Mouse (Mus musculus): Measurements from ENCODE around the gene Mgll. TPM values are rescaled to one million over a fixed set of nuclear protein-coding genes. Genes with fewer than 3 reads are reported as not detected.

The Mgll gene
- polyA plus RNA-seq, 1 experiment, result 30.5 TPM

GRCm38 (mm10) chr6:88715966-88716365 lies 8.2 kb upstream of the Mgll start:
- WGBS, result 75% methylated on average over 5 of the region's 5 CpGs
- no peak for DNase-seq (ENCODE audit: low read depth, low spot score)

DNA sequence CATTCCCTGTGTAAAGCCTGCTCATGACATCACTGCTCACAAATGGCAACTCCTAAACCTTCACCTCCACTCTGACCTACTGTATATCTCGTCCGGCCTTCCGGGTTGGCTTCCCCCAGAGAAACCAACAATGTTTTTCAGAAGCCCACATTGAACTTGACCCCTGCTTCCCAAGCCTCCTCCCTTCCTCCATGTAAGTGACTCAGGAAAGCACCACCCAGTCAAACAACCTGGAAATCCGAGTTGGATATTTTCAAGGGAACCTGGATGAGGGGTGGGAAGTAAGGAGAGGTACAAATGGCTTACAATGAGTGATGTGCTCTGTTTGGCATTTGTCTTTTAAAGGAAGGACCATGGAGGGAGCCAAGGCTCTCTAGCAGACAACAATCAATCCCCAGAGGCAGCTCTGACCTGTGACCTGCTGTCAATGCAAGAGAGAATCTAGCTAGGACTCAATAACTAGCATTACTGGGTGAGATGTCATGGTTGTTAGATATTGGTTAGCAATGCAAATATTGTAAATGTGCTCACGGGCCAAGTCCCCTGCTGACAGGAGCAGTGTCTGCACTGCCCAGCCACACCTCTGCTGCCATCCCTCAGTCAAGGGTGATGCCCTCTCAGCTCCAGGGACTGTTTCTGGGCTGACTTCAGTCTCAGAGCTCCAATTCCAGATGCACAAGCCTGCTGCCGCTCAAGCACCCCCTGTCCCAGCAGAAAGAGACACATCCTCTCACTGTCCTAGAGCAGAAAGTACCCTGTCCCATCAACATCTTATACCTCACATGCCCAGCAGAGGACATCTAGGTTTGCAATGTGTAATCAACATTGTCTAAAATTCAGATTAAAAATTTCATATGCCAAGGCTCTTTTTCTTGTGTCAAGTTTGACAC lies 6.8 kb upstream of the Mgll start:
- WGBS, result 47% methylated on average over 6 of the region's 6 CpGs
- no peak for DNase-seq (ENCODE audit: low read depth, low spot score)

GRCm38 (mm10) chr6:88718033-88718725 lies 6.0 kb upstream of the Mgll start:
- 78% methylated on average over 7 of the region's 7 CpGs for WGBS
- no peak for DNase-seq (ENCODE audit: low read depth, low spot score)

GRCm38 (mm10) chr6:88721059-88721458 lies 3.2 kb upstream of the Mgll start:
- DNase-seq (ENCODE audit: low read depth, low spot score), result no peak
- WGBS, result 16% methylated on average over 3 of the region's 3 CpGs

GRCm38 (mm10) chr6:88722906-88723305 lies 1.3 kb upstream of the Mgll start:
- WGBS, result 88% methylated on average over 2 of the region's 2 CpGs
- no peak for DNase-seq (ENCODE audit: low read depth, low spot score)

GRCm38 (mm10) chr6:88723806-88724312 lies 353 bp upstream of the Mgll start:
- DNase-seq (ENCODE audit: low read depth, low spot score), result no peak
- 32% methylated on average over 14 of the region's 14 CpGs for WGBS

GRCm38 (mm10) chr6:88725590-88725989 lies 1.4 kb downstream of the Mgll start:
- WGBS, result 62% methylated on average over 7 of the region's 7 CpGs
- DNase-seq (ENCODE audit: low read depth, low spot score), result no peak

GRCm38 (mm10) chr6:88726252-88727211 lies 2.3 kb downstream of the Mgll start:
- WGBS, result 47% methylated on average over 9 of the region's 9 CpGs
- DNase-seq (ENCODE audit: low read depth, low spot score), result no peak

GRCm38 (mm10) chr6:88727490-88727889 lies 3.3 kb downstream of the Mgll start:
- DNase-seq (ENCODE audit: low read depth, low spot score), result no peak
- WGBS, result 84% methylated on average over 5 of the region's 5 CpGs

- no peak for DNase-seq (ENCODE audit: low read depth, low spot score)
- 69% methylated on average over 7 of the region's 7 CpGs for WGBS
Measured at GRCm38 (mm10) chr6:88728054-88728453, 3.8 kb downstream of the Mgll start.

- WGBS, result 87% methylated on average over 5 of the region's 5 CpGs
Measured at GRCm38 (mm10) chr6:88728515-88728914, 4.3 kb downstream of the Mgll start.

DNA sequence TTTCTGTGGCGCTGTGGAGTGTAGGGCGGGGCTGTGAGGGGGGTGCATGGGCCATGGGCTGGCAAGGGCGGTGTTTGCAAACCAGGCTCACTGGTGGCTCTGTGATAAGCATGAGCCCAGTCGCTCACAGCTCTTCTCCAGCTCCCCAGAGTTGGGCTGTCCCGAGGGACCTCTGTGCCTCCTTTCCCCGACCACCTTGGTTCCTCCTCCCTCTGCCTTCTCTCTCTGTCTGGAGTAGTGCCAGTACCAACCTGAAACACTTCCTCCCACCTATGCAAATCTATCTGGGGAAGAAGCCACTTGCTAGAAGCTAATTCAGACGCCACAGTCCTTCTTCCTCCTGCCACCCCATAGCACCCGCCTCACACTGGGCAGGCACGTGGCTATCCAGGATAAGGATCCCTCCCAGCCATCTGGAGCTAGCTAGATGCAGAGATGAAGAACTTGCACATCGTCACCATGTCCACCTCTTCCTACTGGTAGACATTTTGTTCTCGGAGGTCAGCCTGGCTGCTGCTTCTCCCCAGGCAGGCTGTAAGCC lies 7.1 kb downstream of the Mgll start:
- WGBS, result 23% methylated on average over 11 of the region's 11 CpGs
- no peak for DNase-seq (ENCODE audit: low read depth, low spot score)

More at GRCm38 (mm10) chr6:88728515-88728914, 4.3 kb downstream of the Mgll start:
- no peak for DNase-seq (ENCODE audit: low read depth, low spot score)

DNA sequence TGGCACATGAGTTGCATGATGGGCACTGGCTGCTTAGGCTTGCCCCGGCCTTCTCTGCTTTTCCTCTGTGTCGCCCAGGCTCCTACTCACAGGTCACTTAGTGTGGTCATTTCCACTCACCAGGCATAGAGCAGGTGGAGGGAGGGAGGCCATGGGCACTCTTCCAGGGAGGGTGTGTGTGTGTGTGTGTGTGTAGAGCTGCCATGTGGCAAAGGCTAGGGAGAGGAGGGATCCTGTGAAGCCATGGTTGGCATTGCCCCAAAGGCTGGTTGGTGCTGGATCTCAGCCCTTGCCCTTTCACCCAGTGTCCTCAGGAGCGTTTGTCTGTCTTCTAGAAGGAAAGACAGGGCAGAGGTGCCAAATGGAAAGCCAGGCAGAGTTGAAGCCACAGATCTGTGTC lies 7.8 kb downstream of the Mgll start:
- 35% methylated on average over 3 of the region's 3 CpGs for WGBS
- DNase-seq (ENCODE audit: low read depth, low spot score), result peak; percentile 67

DNA sequence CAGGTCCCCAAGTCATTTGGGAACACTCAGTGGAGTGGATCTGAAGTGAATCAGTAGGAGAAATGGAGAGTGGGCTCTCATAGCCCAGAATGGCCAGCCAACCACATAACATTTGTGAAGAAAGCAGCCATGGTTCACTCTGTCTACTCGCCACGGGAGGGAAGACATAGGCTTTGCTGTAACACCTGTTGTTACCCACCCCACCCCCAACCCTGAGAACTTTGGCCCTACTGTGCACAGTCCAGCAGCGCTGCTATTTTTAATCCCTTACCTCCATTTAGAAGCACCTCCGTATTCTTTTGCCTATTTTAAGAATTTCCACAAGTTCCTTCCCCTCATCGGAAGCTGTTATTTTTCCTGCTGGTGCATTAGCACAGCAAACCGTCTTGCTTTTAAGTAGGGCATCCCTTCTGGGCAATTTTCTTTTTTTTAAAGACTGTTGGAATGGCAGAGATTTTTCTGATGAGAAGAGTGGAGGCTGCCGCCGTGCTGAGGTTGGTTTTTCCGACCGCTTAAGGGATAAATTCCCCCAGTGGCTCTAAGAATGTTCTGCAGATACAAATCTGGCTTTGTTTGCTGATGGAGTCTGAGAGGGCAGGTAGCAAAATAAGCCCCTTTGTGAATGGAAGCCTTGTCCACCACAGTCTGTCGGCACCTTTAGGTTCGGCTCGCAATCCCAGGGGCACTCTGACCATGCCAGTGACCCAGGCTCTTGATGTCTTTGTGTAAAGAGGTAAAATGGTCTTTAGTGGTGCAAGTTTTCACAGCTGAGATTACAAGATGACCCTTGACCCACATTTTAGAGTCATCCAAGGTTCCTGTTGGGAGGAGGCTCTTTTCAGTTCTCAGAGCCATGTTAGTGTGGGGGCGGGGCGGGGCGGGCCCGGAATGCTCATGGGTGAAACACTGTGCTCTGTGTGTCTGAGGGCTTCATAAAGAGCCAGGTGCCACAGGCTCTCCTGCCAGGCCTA lies 8.7 kb downstream of the Mgll start:
- DNase-seq (ENCODE audit: low read depth, low spot score), result peak; percentile 60
- 54% methylated on average over 17 of the region's 17 CpGs for WGBS

GRCm38 (mm10) chr6:88736337-88736736 lies 12.1 kb downstream of the Mgll start:
- no peak for DNase-seq (ENCODE audit: low read depth, low spot score)
- WGBS, result 70% methylated on average over 8 of the region's 8 CpGs

DNA sequence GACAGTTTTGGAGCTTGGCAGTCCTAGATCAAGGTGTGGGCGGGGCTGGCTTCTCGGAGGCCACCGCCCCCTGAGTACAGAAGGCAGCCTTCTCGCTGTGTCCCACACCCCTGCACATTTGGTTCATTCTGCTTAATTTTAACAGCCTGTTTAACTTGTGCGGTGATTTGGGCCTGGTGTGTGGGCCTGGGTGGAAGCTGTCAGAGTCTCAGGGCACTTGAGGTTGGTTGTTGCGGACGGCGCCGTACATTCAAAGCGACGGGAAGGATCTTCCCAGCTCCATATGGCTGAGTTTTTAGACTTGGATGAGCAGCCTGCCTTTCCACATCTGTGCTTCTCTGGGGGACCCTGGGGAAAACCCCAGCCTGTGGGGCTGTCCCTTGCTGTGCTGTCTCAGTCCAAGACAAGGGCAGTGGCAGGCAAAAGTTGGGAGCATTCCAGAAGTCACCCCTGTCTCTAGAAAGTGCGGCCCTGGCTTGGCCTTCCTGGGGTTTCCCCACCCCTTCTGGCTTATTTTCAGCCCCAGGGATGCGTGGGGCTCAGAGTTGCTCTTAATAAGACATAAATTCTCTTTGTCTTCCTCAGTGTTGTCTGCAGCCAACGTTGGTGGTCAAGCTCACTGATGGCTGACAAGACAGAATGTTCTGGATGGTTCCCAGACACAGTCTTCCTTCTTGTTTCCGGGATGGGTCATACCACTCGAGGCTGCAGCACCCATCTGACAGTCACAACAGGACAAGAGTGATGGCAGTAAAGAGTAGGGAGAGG lies 12.7 kb downstream of the Mgll start:
- no peak for DNase-seq (ENCODE audit: low read depth, low spot score)
- 54% methylated on average over 16 of the region's 16 CpGs for WGBS

DNA sequence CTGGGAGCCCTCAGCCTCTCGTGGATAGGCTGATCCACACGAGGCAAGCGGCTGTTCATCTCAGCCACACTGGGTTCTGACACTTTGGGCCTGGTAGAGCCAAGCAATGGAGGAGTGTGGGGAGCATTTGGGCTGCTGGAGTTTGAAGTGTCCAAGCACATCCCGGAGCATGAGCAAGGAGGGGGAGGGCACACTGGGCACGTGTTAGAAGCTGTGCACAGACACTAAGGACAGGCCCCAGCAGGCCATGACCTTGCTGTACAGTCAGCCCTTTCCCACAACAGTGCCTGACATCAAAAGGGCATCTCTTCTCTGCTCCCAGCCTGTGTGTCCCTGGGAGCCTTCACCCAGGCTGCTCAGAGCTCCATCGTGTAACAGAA lies 13.3 kb downstream of the Mgll start:
- whole genome bisulfite sequencing, result 77% methylated on average over 6 of the region's 6 CpGs
- DNase-seq (ENCODE audit: low read depth, low spot score), result no peak

DNA sequence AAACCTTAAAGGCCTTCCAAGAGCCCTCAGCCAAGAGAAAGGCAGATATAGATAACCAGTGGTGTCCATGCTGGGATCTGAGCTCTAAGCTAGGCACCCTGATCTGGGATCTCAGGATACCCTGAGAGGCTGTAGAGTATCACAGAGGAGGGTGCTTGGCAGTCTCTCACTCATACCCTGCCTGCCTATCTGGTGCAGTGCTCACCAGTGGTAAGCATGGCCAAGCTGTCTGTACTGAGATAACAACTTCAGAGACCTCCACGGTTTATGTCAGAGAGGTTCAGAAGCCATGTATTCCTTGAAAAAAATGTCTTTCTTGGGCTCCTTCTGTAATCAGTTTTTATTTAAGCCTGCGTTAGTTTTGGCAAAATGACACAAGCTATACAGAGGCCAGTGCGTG lies 16.8 kb downstream of the Mgll start:
- no peak for DNase-seq (ENCODE audit: low read depth, low spot score)
- 68% methylated on average over 3 of the region's 3 CpGs for WGBS

Measured in large intestine, adult 2 months (tissue).